In the genomic region with DNA sequence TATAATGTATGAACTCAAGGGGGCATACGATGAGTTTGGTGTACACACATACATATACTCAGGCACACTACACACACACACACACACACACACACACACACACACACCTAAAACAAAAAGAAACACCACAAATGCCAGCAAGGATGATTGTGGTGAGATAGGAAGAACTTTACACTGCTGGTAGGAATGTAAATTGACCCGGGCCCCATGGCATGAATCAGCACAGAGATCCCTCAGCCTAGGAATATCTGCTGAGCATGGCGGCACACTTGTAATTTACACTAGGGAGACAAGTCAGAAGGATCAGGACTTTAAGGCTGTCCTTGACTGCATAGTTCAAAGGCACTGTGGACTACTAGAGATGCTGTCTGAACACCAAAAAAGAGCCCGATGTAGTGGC, we compare ENCODE assay signal across 17 mouse cellular contexts.
"Had no signal": no experiment of that assay in that cellular context is flagged by ENCODE, and none has a peak within 500 bp of the region (broad histone marks: within the 10 kb centered on the region; RNA-seq: fewer than 3 reads in every experiment).

No protein-coding gene starts in this region.

- H3K27ac ChIP-seq: lung, embryonic 15.5 days; macrophage; midbrain, embryonic 13.5 days; midbrain, embryonic 15.5 days; neural tube, embryonic 12.5 days had no signal

- H3K27me3 ChIP-seq: lung, embryonic 15.5 days; megakaryocyte, embryonic 14.5 days; midbrain, embryonic 13.5 days; midbrain, embryonic 15.5 days; neural tube, embryonic 12.5 days had no signal

- H3K9ac ChIP-seq: liver, postnatal 0 days; lung, embryonic 15.5 days; midbrain, embryonic 13.5 days; midbrain, embryonic 15.5 days; neural tube, embryonic 12.5 days had no signal

- ATAC-seq: liver, postnatal 0 days; lung, postnatal 0 days; midbrain, embryonic 13.5 days; midbrain, embryonic 15.5 days had no signal

- H3K9me3 ChIP-seq: lung, embryonic 15.5 days; megakaryocyte, embryonic 14.5 days; midbrain, embryonic 13.5 days; midbrain, embryonic 15.5 days; neural tube, embryonic 12.5 days had no signal

- H3K4me3 ChIP-seq: lung, embryonic 15.5 days; megakaryocyte, embryonic 14.5 days; midbrain, embryonic 13.5 days; midbrain, embryonic 15.5 days; neural tube, embryonic 12.5 days had no signal

- DNase-seq: liver, postnatal 0 days; lung, adult 2 months; lung, postnatal 14 days; lung, postnatal 36 days; right cerebral cortex, postnatal 14 days; spleen, adult 18-20 months; thymus, adult 2 months; thymus, postnatal 25 days; thymus, postnatal 4 days had no signal

- H3K4me1 ChIP-seq: lung, embryonic 15.5 days; midbrain, embryonic 13.5 days; midbrain, embryonic 15.5 days; neural tube, embryonic 12.5 days had no signal

- H3K4me2 ChIP-seq: lung, embryonic 15.5 days; midbrain, embryonic 11.5 days; midbrain, embryonic 13.5 days; midbrain, embryonic 15.5 days; neural tube, embryonic 12.5 days had no signal
